ENCODE assay signal across 9 mouse cellular contexts in genomic region chr8:88495071-88495805, GRCm38 (mm10). TPM values are rescaled to one million over a fixed set of nuclear protein-coding genes. Genes with fewer than 3 reads are reported as not detected.
A peak's percentile ranks its signal among the peaks of the same experiment; 100 is the strongest.
DNase-seq lines count a peak whose midpoint lies in the region; ATAC-seq lines count a peak whose summit lies in the region.
"Had no signal": no experiment of that assay in that cellular context is flagged by ENCODE, and none has a peak within 500 bp of the region (broad histone marks: within the 10 kb centered on the region; RNA-seq: fewer than 3 reads in every experiment).

No protein-coding gene starts in this region.

- no peak overlapping the region for H3K9ac ChIP-seq in heart, embryonic 15.5 days
- no peak overlapping the region for H3K9ac ChIP-seq in heart, embryonic 12.5 days
- H3K9ac ChIP-seq: liver, embryonic 13.5 days had no signal

- H3K4me3 ChIP-seq in heart, embryonic 15.5 days, result no peak overlapping the region
- H3K4me3 ChIP-seq in heart, embryonic 12.5 days, result no peak overlapping the region
- H3K4me3 ChIP-seq: liver, embryonic 13.5 days had no signal

- H3K4me2 ChIP-seq in heart, embryonic 15.5 days, result no peak overlapping the region
- H3K4me2 ChIP-seq in heart, embryonic 12.5 days, result no peak overlapping the region
- H3K4me2 ChIP-seq: liver, embryonic 13.5 days had no signal

- H3K27me3 ChIP-seq in heart, embryonic 15.5 days, result peaks cover 5% of the 10 kb centered on the region; the same call in 1 of the 2 replicates
- no peaks in the 10 kb centered on the region for H3K27me3 ChIP-seq in heart, embryonic 12.5 days (replicated peaks)
- H3K27me3 ChIP-seq: liver, embryonic 13.5 days had no signal

- peak; percentile 51 to 63 for DNase-seq in cerebellum, postnatal 14 days
- peak; percentile 20 to 59 for DNase-seq in frontal cortex, adult 2 months (ENCODE audit: extremely low spot score in 1 of 2, low spot score in 1 of 2)
- DNase-seq in left cerebral cortex, adult 9 months (ENCODE audit: low spot score in 2 of 2), result peak; percentile 33 to 65
- DNase-seq in right cerebral cortex, postnatal 10 days (ENCODE audit: low spot score in 2 of 2), result peak; percentile 57 to 65
- DNase-seq in urinary bladder, adult 2 months (ENCODE audit: low spot score), result no peak
- DNase-seq in thymus, postnatal 36 days, result no peak
- DNase-seq: liver, embryonic 13.5 days had no signal

- H3K27ac ChIP-seq in heart, embryonic 15.5 days, result no peak overlapping the region
- H3K27ac ChIP-seq in heart, embryonic 12.5 days (ENCODE audit: poor library complexity, severe bottlenecking), result no peak overlapping the region
- H3K27ac ChIP-seq: liver, embryonic 13.5 days had no signal

- no peaks in the 10 kb centered on the region for H3K9me3 ChIP-seq in heart, embryonic 15.5 days (replicated peaks)
- H3K9me3 ChIP-seq in heart, embryonic 12.5 days (replicated peaks), result 0 out of 2 replicates have a peak, but pooled peaks cover 4% of the 10 kb centered on the region
- H3K9me3 ChIP-seq: liver, embryonic 13.5 days had no signal

- no peaks in the 10 kb centered on the region for H3K36me3 ChIP-seq in heart, embryonic 15.5 days
- no peaks in the 10 kb centered on the region for H3K36me3 ChIP-seq in heart, embryonic 12.5 days
- H3K36me3 ChIP-seq: liver, embryonic 13.5 days had no signal

- 0 out of 2 replicates have a peak, but pooled peaks have one; percentile 18 for ATAC-seq in heart, embryonic 15.5 days (replicated peaks; ENCODE audit: insufficient number of reproducible peaks, insufficient read depth, low FRiP score, low read depth)
- no peak for ATAC-seq in heart, embryonic 12.5 days (ENCODE audit: insufficient number of reproducible peaks, low FRiP score)

- 0 out of 2 replicates have a peak, but pooled peaks cover 4% of the 10 kb centered on the region for H3K4me1 ChIP-seq in heart, embryonic 15.5 days (replicated peaks)
- H3K4me1 ChIP-seq in heart, embryonic 12.5 days (replicated peaks), result 0 out of 2 replicates have a peak, but pooled peaks cover under 1% of the 10 kb centered on the region
- H3K4me1 ChIP-seq: liver, embryonic 13.5 days had no signal

- 22% methylated on average over 11 of the region's 11 CpGs for WGBS in heart, embryonic 15.5 days
- WGBS in heart, embryonic 12.5 days, result 26% methylated on average over 11 of the region's 11 CpGs

RNA-seq across cellular contexts. Expression of gene Nkd1, which starts 25.9 kb away (rescaled TPM):
- 14.6 and 19.5 TPM in 2 replicates for polyA plus RNA-seq in heart, embryonic 15.5 days (2015; fragmentation: Nextera tagmentation; extraction: Ambion mirVana)
- 26.5 and 27.7 TPM in 2 replicates for polyA plus RNA-seq in heart, embryonic 12.5 days (2016; fragmentation: Nextera tagmentation; extraction: Ambion mirVana)
- 23.1 and 26.6 TPM in 2 replicates for polyA plus RNA-seq in frontal cortex, adult 2 months (2012; rRNA removed)
- polyA plus RNA-seq in urinary bladder, adult 2 months (2012; rRNA removed), result 65.2 and 90.3 TPM in 2 replicates

Comparison
In these comparisons a context has a peak if more than half of its experiments do, and no peak if none do; other contexts are left out.
1. DNase-seq: peak in cerebellum, postnatal 14 days (2 of 2), frontal cortex, adult 2 months (2 of 2), left cerebral cortex, adult 9 months (2 of 2) and right cerebral cortex, postnatal 10 days (2 of 2); none in urinary bladder, adult 2 months (single experiment) and thymus, postnatal 36 days (0 of 2).